Mouse (Mus musculus): ENCODE measurements around the gene G430095P16Rik.
A peak's percentile ranks its signal among the peaks of the same experiment; 100 is the strongest.

G430095P16Rik gene

DNA sequence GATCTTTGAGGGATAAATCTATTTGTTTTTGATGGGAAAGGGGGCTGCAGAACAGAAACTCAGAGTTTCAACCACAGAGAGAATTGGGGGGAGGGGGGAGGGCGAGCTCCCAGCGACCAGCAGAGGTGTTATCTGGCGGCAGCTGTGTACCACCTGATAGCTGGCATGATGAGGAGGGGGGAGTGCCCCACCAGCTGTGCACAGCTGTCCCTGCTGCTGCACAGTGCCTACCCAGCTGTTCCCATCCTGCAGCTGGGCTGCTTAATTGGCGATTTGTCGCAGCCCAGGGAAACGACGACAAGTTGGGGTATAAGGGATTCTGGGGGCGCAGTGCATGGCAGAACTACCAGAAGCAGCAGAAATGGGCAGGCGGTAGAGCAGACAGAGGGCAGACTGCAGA is 1.9 kb downstream of the G430095P16Rik start:
- DNase-seq, result no peak

DNA sequence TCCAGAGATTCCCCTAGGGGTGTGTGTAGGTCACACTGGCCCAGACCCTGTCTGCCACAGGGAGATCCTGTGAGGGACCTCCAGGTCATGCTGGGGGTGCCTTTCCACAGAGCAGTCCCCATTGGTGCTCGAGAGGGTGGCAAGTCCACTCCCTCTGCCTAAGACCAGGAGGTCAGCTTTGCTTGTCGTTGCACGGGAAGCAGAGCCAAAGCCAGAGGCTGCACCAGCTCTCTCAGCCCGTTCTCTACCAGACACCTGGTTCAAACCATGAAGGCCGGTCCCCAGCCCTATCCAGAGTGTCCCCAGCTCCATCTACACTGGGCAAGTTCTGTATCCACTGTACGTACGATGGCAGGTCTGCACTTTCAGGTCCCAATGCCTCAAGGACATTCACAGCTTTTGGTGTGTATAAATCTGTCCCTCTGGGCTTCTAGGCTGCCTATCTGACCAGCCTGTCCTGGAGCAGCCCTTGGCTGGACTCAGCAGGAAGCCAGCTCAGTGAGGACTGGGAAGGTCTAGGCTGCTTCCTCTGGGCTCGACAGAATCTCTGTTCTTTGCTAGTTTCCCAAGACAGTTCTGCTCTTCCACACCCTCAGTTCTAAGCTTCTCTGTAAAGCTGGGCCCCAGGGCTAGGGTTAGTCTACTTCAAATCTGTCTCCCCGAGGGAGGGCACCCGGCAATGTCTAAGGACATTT is 2.6 kb downstream of the G430095P16Rik start:
- DNase-seq, result no peak

DNA sequence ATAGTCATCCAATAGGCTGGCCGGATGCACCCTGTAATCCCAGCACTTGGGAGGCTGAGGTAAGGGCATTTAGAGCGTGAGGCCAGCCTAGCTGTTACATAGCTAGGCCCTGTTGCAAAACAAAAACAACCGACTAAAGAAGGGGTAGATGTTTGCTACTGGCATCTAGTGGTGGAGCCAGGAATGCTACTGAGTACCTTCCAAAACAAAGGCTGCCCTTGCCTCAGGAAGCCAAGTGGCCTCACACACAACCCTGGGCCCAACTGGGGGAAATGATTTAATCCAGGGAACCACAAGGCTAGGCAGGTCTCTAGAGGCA is 3.1 kb downstream of the G430095P16Rik start:
- peak; percentile 76 for DNase-seq

DNA sequence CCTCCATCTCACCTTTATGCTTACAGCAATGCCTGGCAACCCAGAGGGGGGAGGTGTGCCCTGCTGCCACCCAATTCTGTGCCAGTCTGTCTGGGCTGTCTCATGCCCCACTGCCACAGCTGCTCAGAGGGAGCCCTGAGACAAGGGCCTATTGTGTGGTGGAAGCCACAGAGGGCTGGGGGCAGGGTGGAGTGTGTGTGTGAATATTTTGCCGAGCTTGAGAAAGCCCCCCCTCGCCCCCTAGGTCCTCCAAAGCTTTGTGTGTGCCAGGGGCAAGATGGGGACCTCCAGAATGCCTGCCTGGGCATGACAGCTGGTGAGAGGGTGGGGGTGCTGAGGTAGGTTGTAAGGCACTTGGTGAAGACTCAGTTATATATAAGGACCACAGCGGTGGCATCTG is 5.7 kb downstream of the G430095P16Rik start:
- no peak for DNase-seq

DNA sequence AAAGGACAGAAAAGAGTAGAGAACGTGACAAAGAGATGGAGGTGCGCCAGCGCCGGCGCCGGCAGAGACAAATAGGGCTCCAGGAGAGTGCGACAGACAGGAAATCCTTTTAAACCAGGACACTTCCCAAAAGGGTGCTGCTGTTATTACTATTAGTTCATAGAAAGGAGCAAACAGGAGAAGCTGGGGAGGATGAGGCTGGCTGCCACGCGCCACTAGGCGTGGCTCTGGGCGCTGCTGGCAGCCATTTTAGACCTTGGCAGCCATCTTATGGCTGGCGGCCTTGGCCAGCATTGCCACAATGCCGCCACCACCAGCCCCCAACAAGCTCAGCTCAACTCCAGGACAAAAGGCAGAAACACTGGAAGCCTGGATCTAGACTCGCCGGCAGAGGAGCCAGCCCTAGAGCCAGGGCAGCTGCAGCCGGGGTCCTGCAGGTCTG is 7.1 kb downstream of the G430095P16Rik start:
- DNase-seq, result peak; percentile 76

DNA sequence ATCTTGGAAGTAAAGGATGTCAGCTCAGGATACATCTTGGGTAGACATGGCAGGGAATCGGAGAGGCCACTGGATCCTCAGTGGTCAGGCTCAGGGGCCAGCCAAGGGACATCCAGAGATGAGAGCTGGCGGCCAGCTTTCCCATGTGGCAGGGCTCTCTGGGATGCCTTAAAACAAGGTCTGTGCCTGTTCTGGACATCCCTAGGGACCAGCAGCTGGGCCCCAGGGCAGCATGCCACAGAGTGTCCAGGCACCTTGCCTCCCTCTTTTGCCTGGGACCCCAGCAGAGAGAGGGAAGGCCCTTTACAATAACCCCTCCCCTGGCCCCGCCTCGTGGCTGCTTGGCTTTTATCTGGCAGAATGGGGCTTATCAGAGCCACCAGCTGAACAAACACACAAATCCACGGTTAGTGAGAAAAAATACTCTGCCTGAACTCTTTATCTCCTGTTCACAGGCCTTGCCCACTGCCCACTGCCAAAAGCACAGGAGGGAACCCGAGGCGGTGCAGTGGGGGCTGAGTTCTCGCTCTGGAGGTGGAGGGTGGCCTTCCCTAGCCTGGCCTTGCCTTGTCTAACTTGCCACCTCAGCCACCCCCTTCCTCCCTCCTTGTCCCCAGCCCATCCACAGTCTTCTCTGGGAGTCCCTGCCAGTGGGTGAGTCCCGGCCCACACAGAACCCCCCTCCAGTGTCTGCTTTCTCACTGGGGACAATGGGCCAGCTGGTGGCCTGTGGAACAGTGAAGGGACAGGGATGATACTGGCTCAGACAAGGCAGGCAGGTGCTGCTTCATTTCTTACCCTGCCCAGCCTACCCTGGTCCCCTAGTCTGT is 7.9 kb downstream of the G430095P16Rik start:
- DNase-seq, result peak; percentile 53

DNA sequence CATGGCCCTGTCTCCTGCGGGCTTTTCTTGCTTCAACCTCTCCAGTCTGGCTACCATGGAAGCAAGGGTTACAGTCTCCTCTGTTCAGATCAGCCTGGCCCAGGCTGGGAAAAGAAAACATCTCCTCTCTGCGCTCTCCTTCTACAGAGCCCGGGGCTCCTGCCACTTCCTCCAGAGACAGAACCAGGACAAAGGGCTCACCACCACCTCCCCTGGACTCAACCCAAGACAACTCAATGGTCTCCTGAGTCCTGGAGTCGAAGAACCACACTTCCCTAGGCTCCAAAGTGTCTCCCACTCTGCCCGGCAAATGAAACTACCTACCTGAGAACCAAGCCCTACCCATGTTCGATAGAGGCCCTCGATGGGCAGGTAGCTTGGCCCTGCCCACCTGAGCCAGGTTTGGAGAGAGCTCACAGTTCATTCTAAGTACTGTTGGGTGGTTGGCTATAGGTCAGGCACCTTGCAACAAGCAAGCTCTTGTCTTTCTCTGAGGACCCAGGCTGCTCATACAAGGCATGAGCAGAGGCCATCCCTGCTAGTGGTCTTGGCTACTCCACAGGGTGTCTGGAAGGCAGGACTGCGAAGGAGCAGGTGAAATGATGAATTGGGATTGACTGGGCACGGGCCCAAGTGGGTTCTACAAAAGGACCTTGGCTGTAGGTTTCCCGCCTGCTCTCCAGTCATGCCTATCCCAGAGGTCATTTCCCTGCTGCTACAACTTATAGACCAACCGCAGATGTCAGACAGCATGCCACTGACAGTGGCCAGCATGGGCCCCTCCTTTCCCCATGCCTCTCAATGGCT is 8.8 kb downstream of the G430095P16Rik start:
- no peak for DNase-seq

DNA sequence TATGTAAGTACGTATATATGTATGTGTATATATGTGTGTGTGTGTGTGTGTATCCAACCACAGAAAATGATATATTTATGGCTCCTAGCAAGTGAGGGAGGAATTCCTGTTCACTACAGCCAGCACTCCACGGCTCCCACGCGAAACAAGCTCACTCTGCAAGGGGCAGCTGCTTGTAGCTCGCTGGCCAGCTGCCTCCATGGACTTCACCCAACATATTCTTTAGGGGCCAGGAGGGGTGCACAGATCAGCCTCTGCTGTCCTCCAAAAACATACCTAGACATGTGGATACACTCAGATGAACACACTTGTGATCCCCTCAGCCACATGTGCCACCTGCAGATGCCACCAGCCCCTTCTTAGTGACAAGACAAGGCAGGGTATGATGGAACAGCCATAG is 9.7 kb downstream of the G430095P16Rik start:
- no peak for DNase-seq

DNA sequence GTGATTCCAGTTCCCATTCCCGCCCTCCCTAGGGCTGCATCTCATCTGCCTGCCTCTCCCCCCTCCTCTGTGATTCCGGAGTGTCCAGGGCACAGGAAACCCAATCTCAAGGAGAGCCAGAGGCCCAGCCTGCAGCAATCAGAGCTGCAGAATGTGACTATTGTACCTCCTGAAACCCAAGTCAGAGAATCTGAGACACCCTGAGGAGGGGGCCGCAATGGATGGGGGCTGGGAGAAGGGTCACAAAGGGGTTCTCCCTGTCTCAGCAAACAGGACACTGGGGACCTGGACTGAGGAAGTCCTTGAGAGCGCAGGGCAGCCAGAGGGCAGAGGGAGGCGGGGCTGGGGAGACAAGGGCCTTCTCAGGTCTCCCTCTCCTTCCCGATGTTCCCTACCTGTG is 10.2 kb downstream of the G430095P16Rik start:
- peak; percentile 48 for DNase-seq

DNA sequence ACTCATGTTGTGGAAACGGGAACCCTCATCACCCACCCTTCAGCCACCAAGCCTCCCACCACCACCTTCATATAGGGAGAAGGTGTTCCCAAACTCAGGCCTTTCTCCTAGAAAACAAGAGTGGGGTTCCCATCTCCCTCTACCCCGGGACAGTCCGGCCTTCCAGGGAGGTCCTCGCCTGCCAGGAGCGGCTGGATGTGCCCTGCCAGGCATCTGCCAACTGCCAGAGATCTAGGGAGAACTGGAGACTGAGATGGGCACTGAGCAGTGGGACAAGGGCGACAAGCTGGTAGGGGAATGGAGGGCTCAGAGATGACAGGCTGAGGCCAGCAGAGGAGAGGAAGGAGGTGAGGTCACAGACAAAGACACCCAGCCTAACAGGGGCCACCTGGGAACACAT is 11.2 kb downstream of the G430095P16Rik start:
- no peak for DNase-seq

DNA sequence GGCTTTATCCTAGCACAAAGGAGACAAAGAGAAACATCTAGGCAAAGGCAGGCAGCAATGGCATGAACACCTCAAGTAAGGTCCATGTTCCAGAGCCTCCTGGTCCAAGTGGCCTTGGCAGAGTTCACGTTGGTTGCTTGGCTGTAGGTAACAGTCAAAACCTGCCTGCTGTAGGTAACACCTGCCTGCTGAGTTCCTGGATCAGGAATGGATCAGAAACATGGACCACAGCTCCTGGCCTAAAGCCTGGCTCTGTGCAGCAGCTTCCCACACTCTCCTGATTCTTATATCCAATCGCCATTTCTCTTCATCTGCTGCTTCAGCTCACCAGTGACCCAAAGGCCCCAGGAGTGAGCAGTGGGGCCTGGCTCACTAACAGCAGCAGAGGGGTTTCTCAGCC is 11.9 kb downstream of the G430095P16Rik start:
- DNase-seq, result no peak

DNA sequence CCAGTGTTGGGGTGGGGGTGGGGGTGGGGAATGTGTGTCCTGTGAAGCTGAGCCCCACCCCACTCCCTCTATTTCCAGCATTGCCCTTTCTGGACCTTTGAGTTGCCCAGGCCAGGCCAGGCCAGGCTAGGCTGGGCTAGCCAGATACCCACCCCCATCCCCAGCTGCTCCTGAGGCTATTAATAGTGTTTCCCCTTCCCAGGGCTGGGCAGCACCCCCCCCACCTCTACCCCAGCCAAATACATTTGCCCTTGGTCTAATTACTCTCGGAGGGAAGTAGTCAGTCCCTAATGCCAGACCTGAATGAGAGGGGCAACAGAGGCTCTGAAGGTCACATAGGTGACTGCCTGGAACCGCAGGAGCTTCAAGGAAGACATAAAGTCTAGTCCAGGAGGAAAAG is 12.8 kb downstream of the G430095P16Rik start:
- no peak for DNase-seq

DNA sequence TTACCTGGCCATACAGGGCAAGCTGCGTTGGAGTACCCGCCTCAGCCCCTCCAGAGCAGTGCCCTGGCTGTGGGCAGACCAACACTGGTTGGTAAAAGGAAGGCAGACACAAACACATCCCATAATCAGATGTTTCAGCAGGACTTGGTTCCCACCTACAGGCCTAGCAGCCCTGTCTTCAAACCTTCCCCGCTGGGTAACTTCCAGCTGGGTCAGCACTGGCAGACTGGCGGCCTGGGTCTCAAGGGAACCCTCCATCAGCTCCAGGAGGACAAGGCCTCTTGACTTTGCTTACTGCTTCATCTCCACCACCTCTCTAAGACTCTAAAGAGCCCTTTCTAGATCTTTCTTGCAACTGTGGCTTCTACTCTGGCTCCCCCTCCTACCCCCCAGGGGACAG is 13.7 kb downstream of the G430095P16Rik start:
- DNase-seq, result no peak

DNA sequence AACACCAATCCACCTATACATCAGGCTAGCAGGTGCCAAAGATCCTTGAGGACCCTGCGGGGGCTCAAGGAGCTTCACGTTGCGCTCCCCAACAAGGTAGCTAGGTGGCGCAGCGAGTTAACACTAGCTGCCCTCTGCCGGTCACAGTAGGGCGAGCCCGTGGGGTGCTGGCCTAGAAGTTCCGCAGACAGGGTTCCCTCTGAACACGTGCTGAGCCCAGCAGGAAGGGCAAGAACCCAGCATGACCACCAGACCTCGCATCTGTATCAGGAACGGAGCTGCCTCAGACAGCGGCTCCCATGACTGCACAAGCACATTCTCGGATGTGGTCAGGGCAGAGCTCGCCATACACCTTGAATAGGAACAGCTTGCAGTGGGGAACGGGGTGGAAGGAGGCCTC is 14.8 kb downstream of the G430095P16Rik start:
- peak; percentile 91 for DNase-seq

DNA sequence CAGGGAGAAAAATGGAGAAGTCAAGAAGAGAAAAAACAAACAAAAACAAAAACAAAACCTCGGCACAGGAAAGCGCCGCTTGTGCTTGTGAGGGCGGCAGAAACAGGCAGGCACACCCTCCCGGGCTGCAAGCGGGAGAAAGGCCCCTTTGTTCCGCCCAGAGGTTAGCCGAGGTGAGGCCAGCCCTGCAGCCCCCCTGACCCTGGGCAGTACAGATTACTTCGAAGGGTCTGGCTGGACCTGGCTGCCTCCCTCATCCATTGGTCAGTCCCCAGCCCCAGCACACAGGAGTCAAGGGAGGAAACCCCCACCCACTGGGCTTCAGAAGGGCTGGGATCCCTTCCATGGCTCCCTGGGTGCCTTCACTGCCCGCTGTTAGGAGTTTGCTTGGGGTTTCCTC is 15.5 kb downstream of the G430095P16Rik start:
- DNase-seq, result no peak

DNA sequence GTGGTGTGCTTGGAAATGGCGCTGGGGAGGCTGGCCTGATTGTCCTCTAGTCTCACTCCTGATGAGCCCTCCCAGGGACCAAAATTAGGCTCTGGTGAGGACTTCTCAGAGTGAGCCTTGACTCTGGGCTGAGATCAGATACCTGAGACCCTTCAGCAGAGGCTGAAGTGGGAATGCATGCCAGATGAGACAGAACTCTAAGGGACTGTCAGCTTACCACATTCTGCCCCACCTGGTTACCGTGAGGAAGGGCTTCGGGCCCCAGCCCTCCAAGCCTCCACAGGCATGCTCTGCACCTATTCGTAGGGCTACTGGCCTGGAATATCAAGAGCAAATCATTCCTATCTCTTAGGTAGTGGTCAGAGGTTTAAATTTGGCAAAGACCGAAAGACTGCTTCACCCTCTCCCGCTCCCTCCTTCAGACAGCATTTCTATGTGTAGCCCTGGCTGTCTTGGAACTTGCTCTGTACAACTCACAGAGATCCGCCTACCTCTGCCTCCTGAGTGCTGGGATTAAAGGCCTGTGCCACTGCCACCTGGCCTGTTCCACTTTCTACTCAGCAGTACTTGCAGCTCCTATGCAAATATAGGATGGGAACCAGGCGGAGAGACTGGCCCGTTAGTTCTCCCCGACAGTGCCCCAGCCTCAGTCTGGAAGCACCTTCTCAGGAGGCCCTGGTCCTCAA is 16.1 kb downstream of the G430095P16Rik start:
- no peak for DNase-seq

DNA sequence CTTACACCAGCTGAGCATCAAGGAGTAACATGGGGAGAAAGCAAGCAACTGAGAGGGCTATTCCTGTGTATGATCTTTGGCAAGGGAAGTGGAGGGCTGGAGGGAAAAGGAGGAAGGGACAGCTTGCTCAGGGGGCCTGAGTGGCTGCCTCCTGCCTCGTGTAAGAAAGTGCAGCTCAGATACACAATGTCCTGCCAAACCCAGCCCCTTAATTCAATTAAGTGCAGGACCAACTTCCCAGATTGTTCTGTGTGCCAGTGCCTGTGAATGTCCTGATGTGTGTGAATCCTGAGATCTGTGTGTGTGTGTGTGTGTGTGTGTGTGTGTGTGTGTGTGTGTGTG is 16.6 kb downstream of the G430095P16Rik start:
- DNase-seq, result peak; percentile 66

DNA sequence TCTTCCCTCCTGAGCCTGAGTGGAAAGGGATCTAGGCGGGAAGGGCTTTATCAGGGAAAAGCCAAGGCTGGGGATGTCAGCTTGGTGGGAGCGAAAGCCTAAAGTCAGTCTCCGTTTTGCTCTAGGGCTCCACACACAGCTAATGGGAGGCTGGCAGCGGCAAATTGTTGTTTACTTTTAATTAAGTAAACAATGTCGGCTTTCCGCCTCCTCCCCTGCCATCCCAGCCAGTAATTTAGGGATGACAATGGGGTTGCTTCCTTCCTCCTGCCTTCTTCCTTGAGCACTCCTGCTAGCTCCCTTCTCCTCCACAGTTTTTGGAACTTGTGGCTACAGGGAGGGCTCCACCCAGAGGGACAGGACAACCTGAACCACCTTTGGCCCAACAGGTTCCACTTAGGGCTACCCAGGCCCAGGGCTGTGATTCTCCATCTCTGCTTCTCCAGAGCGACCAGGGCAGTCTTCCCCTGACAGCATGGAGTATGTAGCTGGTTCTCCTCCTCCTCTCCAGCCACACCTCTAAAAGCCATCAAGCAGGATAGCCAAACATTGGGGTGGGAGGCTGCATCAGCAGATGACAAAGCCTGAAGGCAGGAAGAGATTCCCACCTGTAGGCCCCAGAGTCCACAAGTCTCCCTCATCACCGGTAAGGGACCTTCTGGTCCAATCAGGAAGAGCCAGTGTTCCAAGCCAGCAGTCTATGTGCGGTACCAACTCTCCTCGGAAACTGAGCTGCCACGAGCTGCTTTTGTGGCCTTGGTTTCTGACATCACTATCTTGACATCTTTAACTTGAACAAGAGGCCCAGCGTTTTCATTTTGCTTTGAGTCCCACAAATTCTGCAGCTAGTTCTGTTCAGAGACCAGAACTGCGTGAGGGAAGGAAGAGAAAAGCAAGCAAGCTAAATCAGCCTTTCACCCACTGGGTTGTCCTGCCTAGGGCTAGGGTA is 18.4 kb downstream of the G430095P16Rik start:
- peak; percentile 64 for DNase-seq

DNA sequence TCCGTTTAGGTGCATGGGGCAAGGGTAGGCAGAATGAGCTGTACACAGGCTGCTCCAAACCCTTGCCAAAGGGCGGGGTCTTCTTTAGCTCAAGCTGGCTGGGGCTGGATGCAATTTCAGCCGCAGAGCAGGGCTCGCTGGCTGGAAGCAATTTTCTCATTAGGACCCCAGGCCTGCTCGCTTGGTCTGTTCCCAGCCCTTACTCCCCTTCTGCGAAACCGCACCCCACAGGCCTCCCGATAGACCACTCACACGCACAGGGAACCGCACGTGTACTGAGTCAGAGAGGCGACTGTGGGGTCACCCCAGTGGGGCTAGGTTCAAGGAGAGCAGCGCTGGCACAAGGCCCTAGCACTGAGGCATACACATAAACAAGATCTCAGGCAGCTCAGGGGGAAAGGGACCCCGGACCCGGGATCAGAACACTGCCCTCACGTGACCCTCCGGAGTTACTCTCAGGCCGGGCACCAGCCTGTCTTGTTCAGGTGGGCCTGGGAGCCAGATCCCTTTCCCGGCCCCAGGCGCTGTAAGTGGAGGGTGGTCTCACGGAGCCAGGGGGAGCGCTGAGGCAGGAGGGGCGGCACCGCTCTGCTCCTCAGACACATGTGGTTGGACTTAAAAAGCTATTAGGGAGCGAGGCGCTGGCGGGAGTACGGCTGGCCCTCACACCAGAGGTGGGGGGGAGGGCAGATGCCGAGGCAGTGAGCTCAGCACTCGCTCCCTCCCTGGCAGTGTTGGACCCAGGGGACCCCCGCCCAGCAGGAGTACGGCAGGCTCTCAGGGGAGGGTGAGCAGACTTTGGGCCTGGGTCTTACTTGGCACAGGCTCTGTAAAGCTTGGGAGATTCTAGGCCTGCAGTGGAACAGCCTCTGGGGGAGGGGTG is 19.6 kb downstream of the G430095P16Rik start:
- DNase-seq, result peak; percentile 79

DNA sequence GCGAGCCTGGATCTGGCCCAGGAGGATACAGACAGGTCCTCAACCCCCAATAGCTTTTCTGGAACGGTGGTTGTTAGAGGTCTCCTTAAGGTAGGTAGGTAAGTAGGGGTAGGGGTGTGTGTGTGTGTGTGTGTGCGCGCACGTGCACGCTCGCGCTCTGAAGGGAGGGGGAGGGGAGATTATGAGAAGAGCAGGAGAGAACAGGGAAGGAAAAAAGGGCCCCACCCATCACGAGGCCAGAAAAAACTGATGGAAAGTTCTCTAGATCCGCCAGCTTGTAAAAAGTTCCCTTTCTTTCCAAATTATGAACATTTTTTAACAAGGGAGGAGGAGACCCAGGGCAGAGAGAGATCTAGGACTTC is 20.2 kb downstream of the G430095P16Rik start:
- DNase-seq, result peak; percentile 58

Measured in lung, postnatal 10 days (tissue).